Mouse (Mus musculus): ENCODE measurements around the gene Lep.

Lep gene

DNA sequence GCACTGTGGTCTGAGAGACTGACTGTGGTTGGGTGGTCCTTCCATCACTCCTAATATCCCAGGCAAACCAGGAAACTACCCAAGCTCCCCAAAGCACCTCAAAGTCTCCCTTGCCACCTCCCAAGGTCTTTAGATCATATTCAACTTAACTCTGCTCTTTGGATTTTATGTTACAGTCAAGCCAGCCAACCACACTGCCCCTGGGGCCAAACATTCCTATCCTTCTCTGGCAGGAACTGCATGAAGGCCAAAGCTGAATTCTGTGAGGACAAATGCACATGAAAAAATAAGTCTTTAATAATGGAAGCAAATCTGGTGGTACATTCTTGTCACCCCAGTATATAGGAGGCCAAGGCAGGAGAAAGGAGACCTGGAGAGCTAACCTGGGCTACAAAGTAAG is 16.0 kb upstream of the Lep start:
- DNase-seq (ENCODE audit: low spot score in 2 of 2) = no peak

GRCm38 (mm10) chr6:29049926-29050325 is 10.1 kb upstream of the Lep start:
- no peak for DNase-seq (ENCODE audit: low spot score in 2 of 2)

DNA sequence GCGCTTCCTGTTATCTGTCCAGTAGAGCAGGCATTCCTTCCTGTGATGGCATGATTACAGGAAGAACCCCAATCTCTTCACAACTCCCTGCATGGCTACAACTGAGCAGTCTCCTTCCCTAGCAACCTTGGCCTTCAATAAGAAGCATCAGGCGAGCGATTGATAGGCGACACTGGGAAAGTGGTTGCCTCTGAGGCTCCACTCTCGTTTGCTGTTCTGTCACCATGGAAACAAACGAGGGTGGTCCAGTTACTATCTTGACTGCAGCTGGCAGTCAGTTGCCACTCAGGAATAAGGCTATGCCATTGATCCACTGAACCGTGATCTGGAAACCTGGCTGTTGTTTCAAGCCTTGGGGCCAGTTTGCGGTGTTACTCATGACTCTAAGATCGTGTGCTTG is 7.8 kb upstream of the Lep start:
- no peak for DNase-seq (ENCODE audit: low spot score in 2 of 2)

GRCm38 (mm10) chr6:29053181-29053580 is 6.8 kb upstream of the Lep start:
- DNase-seq (ENCODE audit: low spot score in 2 of 2) = no peak

DNA sequence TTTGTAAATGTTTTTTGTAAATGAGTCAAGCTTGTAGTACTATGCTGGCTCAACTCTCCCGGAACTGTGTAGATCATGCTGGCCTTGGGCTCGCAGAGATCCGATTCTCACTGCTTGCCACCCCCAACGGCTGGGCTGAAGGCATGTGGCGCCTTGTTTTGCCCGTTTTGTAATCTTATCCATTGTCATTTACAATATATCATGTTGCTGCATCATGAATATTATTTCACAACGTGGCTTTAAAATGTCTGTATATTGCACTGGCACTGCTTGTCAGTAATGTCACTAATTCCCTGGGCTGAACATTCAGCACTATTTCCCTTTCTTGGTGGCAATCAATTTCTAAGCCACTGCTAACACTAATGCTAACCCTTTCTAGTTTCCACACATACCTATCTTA is 3.6 kb upstream of the Lep start:
- DNase-seq (ENCODE audit: low spot score in 2 of 2) = no peak

- DNase-seq (ENCODE audit: low spot score in 2 of 2) = no peak
Observed at GRCm38 (mm10) chr6:29066389-29066790, 6.4 kb downstream of the Lep start.

DNA sequence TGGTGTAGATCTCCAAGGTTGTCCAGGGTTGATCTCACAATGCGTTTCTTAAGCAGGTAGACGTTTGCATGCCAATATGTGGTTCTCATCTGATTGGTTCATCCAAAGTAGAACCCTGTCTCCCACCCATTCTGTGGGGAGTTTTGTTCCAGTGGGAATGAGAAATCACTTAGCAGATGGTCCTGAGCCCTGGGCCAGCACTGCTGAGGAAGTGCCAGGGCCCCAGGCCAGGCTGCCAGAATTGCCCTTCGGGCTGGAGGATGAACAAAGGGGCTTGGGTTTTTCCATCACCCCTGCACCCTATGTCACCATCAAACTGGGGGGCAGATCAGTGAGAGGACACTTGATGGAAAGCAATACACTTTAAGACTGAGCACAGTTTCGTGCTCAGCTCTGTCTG is 12.2 kb downstream of the Lep start:
- no peak for DNase-seq (ENCODE audit: low spot score in 2 of 2)

- no peak for DNase-seq (ENCODE audit: low spot score in 2 of 2)
Observed at GRCm38 (mm10) chr6:29073462-29074132, 13.6 kb downstream of the Lep start.

- no peak for DNase-seq (ENCODE audit: low spot score in 2 of 2)
Observed at GRCm38 (mm10) chr6:29074133-29074469, 14.1 kb downstream of the Lep start.

DNA sequence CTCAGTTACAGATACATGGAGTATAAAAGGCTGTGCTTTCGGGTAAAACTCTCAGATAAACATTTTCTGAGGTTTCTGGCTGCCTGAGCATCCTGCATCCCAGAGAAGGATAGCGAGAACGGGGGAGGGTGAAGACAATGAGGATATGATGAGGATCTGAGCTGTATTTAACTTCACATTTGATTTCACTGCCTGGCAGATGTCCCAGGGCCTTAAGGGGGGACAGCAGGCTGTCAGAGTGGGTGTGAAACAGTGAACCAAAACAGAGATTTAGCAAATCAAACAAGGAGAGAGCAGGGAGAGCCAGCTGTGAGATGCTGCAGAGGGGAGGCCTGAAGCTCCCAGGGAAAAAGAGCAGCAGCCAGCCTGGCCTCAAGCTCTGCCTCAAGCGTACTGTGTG is 19.3 kb downstream of the Lep start:
- peak; percentile 45 to 65 for DNase-seq (ENCODE audit: low spot score in 2 of 2)

DNA sequence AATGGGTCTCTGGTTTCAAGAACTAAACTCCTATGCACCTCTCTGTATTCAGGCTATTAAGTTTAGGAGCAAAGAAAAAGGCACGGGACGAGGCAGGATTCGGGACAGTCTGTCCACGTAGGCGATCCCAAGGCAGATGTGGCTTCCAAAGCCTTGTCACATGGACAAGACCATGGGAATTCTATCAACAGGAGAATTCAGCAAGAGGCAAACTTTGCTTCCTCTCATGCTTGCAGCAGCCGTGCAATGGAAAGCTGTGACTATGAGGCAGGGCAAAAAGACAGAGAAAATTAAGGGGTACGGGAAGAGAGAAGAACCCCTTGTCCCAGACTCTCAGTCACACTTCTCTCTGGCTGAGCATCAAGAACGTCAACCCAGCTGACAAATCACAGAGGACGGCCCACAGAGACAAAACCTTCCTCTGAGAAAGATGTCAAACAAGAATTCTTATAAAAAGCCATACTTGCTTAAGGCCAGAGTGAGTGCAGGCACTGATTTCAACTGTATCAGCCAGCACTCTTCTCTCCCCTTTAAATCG is 21.9 kb downstream of the Lep start:
- no peak for DNase-seq (ENCODE audit: low spot score in 2 of 2)

GRCm38 (mm10) chr6:29082776-29083354 is 22.8 kb downstream of the Lep start:
- no peak for DNase-seq (ENCODE audit: low spot score in 2 of 2)

DNA sequence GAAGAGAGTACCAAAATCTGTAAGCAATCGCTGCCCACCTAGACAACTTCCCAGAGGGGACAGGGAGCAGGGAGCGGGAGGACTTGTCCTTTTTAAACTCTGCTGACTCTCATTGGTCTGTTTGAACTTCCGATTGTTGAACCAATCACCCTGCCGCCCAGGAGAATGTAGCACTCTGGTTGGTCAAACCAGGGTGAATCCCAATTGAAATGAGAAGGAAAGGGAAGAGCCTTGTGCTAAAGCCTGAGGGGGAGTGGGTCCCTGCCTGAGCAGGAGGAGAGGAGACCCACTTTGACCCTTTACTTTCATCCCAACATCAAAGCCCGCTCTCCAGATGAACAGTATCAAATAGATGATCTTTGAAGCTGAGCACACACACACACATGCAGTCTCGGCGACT is 24.4 kb downstream of the Lep start:
- DNase-seq (ENCODE audit: low spot score in 2 of 2) = no peak

GRCm38 (mm10) chr6:29087921-29088709 is 28.1 kb downstream of the Lep start:
- DNase-seq (ENCODE audit: low spot score in 2 of 2) = no peak

DNA sequence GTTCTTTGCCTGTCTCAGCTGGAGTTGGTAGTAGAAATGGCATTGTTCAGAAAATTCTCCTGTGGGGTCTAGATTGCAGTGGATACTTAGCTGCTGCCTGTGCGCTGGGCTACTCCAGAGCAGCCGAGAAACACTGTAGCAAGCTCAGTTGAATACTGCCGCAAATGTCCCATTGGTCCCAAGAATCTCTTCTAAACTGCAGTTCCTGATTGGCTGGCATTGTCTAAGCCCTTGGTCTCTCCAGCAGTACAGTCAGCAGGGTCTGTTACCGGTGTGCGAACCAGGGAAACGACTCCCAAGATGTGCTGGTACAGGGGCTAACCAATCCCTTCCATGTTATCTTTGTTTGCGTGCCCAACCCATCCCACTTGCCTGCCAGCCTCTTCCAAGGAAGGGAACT is 32.2 kb downstream of the Lep start:
- no peak for DNase-seq (ENCODE audit: low spot score in 2 of 2)

- DNase-seq (ENCODE audit: low spot score in 2 of 2) = no peak
Observed at GRCm38 (mm10) chr6:29092904-29093303, 32.9 kb downstream of the Lep start.

GRCm38 (mm10) chr6:29099536-29100170 is 39.6 kb downstream of the Lep start:
- peak; percentile 41 to 60 for DNase-seq (ENCODE audit: low spot score in 2 of 2)

DNA sequence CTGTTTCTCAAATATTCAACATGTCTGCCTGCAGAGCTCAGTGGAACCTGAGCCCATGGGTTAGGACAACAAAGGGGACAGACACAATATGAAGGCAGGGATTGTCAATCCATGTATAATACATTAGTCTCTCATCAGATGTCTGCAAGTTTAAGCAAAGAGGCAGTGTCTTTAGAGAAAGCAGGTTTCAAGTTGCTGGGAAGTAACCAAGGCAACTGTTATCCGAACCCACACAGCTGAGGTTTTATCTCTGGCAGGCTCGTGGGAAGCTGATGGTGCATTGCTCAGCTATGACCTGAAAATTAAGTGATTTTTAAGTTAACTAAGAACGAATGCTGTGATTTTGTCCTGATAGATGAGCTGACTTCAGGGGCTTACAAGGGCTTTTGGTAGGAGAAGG is 40.4 kb downstream of the Lep start:
- peak; percentile 20 to 28 for DNase-seq (ENCODE audit: low spot score in 2 of 2)

DNA sequence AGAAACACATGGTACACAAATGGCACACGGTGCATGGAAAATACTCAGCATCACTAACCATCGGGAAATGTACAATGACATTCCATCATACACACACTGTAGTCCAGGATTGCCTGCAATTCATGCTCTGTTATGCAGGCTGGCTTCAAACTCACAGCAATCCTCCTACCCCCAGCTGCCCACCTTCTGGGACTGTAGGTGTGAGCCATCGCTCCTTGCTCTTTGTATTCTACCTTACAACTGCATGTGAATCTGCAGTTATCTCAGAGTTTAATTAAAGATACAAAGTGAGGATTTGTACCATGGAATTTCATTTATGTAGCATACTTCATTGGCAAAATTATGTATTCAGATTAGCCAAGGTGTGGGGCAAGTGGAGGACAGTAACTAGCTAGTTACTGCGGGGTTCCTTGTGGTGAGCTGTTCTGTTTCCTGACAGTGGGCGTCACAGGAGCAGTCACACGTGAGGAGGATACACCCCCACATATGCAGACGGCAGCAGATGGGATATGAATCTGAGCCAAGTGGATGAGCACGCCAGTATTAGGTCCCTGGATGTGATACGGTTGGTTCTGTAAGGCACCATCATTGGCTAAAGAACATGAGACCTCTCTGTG is 41.3 kb downstream of the Lep start:
- peak in 1 of 2 experiments; percentile 13 for DNase-seq (ENCODE audit: low spot score in 2 of 2)

DNA sequence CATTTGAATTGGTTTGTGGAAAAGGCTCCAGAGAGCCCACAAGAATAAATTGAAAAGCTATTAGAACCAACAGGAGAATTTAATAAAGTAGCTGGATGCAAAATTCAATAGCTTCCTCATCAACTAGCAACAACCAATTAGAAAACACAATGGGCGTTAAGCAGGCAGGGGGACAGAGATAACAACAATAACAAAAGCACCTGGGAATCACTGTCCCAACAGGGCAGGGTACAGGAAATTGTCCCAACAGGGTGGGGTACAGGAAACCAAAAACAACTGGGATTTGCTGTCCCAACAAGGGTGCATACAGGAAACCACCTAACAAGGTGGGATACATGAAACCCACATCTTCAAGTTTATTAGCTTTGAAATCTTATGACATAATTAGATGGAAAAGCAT is 48.4 kb downstream of the Lep start:
- no peak for DNase-seq (ENCODE audit: low spot score in 2 of 2)

GRCm38 (mm10) chr6:29111501-29111900 is 51.5 kb downstream of the Lep start:
- DNase-seq (ENCODE audit: low spot score in 2 of 2) = no peak

DNA sequence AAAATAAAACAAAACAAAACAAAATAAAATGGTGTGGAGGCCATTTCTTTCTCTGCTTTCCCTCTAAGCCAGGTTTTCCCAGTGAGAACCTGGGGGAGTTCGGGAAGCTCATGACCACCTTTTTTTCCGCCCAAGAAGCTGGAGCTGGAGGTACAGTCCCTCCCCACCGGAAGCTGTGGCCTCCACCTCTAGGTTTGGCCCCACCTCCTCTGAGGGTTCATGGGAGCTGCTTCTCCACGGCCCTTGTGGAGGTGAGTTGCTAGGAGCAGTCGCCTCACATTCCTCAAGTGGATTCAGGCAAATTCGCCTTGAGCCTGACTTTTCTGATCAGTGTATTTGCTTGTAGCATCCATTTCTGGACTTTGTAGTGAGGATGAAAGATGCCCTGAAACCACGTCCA is 55.7 kb downstream of the Lep start:
- DNase-seq (ENCODE audit: low spot score in 2 of 2) = no peak
